Mouse (Mus musculus): ENCODE results near the gene Ccdc15. TPM values are rescaled to one million over a fixed set of nuclear protein-coding genes. Genes with fewer than 3 reads are reported as not detected.
A peak's percentile ranks its signal among the peaks of the same experiment; 100 is the strongest.

Ccdc15 gene
- polyA plus RNA-seq (2015; fragmentation: Nextera tagmentation; extraction: Ambion mirVana) = 2.6 and 2.7 TPM in 2 replicates

DNA sequence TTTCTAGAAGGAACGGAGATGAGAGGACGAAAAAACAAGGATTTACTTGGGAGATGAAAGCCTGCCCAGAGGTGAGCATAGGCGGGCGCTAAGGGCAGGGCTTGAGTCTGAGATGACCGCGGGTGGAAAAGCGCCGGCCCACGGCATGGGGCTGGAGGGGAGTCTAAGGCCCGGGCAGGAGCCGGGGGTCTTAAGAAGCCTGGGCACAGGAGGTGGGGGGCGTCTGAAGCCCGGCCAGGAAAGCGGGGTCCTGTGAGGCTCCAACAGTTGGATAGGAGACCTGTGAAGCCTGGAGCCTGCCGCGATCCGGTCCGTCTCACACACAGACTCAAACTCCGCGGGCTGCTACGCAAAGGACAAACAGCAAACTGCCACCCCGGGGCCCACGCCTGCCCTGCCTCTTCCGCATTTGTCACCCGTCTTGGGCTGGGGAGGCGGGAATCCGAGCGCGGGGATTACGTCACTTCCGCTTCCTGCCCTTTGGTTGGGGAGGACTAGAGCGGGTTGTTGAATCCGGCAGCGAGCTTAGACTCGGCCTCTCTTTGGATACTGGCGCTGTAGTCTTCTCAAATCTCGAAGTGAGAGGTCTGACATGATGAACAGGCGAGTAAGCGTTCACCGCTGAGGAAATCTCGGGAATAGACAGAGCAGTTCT, at the start of gene Ccdc15:
TSS of gene Ccdc15 (minus strand) at position 445 of the 655 bp plus-strand sequence.
- TF ChIP-seq EP300 (IDR thresholded peaks at IDR 0.05; ENCODE audit: low read depth) (peak; percentile 30; the same call in 1 of the 2 replicates), CTCF (IDR thresholded peaks at IDR 0.05; ENCODE audit: low read depth) (0 out of 2 replicates have a peak, but pooled peaks have one; percentile 9)
- peak; percentile 98 for DNase-seq
- peak within 1 kb of the TSS; percentile 84 for H3K4me2 ChIP-seq (ENCODE audit: low read depth, low read length)
- H3K36me3 ChIP-seq (replicated peaks; ENCODE audit: insufficient read depth, low read length) = peaks cover 3% of the 10 kb centered on the region; the same call in 1 of the 2 replicates
- peak within 1 kb of the TSS; percentile 95 for H3K27ac ChIP-seq (ENCODE audit: low read depth)
- H3K4me3 ChIP-seq (ENCODE audit: low read depth, low read length) = peak within 1 kb of the TSS; percentile 75
- H3K9me3 ChIP-seq (ENCODE audit: low read length) = no peaks in the 10 kb centered on the region
- under 1% methylated on average over 41 of the region's 41 CpGs for WGBS (ENCODE audit: insufficient replicate concordance)
- peak within 1 kb of the TSS; percentile 82 for H3K9ac ChIP-seq (replicated peaks)
- H3K4me1 ChIP-seq (ENCODE audit: insufficient read depth) = peaks cover 16% of the 10 kb centered on the region
- ATAC-seq = peak; percentile 95
- no peaks in the 10 kb centered on the region for H3K27me3 ChIP-seq (ENCODE audit: insufficient read depth, low read length)

DNA sequence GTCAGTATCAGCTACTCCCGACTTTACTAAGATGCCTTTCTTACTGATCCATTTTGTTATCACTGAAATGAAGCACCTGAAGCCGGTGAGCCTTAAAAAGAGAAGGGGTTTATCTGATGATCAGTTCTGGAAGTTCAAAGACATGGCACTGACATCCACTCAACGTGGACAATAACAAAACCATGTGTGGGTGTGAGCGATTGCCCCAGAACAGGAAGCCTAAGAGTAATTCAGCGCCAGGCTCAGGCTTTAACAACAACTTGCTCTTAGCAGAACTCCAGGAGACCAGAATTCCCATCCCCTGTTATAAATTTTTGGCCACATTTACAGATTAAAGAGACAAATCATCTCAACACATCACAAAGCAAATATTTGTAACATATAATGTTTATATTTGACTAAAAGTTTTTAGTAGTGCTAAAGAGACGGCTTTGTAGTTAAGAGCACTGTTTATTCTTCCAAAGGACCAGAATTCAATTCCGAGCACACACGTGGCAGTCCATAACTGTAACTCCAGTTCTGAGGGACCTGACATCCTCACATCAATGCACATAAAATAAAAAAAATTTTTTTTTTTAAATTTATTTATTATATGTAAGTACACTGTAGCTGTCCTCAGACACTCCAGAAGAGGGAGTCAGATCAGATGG, 45.4 kb upstream of the Ccdc15 start:
- no peak for DNase-seq
- TF ChIP-seq CTCF (IDR thresholded peaks at IDR 0.05; ENCODE audit: low read depth) (no peak), EP300 (IDR thresholded peaks at IDR 0.05; ENCODE audit: low read depth) (no peak)
- H3K27me3 ChIP-seq (ENCODE audit: insufficient read depth, low read length) = no peaks in the 10 kb centered on the region
- no peaks in the 10 kb centered on the region for H3K9me3 ChIP-seq (ENCODE audit: low read length)
- no peaks in the 10 kb centered on the region for H3K4me1 ChIP-seq (ENCODE audit: insufficient read depth)
- no peaks in the 10 kb centered on the region for H3K36me3 ChIP-seq (replicated peaks; ENCODE audit: insufficient read depth, low read length)
- WGBS (ENCODE audit: insufficient replicate concordance) = 67% methylated on average over 8 of the region's 8 CpGs
- H3K27ac ChIP-seq (ENCODE audit: low read depth) = no peak overlapping the region
- H3K4me3 ChIP-seq (ENCODE audit: low read depth, low read length) = no peak overlapping the region
- H3K4me2 ChIP-seq (ENCODE audit: low read depth, low read length) = no peak overlapping the region
- no peak for ATAC-seq
- no peak overlapping the region for H3K9ac ChIP-seq (replicated peaks)

DNA sequence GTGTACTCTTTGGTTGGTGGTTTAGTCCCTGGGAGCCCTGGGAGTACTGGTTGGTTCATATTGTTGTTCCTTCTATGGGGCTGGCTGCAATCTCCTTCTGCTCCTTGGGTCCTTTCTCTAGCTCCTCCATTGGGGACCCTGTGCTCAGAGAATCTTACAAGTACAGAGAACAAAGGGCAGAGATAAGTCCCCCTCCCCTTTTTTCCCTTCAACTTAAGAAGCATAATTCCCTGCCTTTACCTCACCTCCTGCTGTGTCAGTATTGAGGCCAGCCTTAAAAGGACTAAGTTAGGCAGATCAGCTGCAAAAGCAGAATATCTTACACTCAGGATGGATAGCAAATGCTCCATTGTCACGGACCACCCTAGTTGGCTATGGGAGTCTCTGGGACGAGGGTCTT, 43.8 kb upstream of the Ccdc15 start:
- Histone ChIP-seq H3K36me3 (replicated peaks; ENCODE audit: insufficient read depth, low read length) (no peaks in the 10 kb centered on the region), H3K27ac (ENCODE audit: low read depth) (no peak overlapping the region), H3K4me3 (ENCODE audit: low read depth, low read length) (no peak overlapping the region), H3K9me3 (ENCODE audit: low read length) (no peaks in the 10 kb centered on the region), H3K4me2 (ENCODE audit: low read depth, low read length) (no peak overlapping the region), H3K4me1 (ENCODE audit: insufficient read depth) (no peaks in the 10 kb centered on the region), H3K9ac (replicated peaks) (no peak overlapping the region), H3K27me3 (ENCODE audit: insufficient read depth, low read length) (0 out of 2 replicates have a peak, but pooled peaks cover under 1% of the 10 kb centered on the region)
- TF ChIP-seq EP300 (IDR thresholded peaks at IDR 0.05; ENCODE audit: low read depth) (no peak), CTCF (IDR thresholded peaks at IDR 0.05; ENCODE audit: low read depth) (no peak)
- DNase-seq = no peak
- WGBS (ENCODE audit: insufficient replicate concordance) = 78% methylated on average over 2 of the region's 2 CpGs
- ATAC-seq = no peak

DNA sequence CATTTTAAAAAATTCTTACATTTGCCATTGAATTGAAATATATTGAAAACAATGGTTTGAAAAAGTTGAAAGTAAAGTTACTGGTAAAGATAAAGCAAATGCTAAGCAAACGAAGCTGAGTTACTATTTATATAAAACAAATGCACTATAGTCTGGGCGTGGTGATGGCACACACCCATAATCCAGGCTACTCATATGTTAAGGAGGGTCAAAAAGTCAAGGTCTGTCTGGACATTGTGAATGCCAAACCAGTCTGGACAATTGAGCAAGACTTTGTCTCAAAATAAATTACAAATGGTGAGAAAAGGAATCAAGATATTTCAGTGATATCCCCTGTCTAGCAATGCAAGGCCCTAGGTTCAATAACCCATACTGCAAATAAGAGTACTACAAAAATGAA, 42.7 kb upstream of the Ccdc15 start:
- Histone ChIP-seq H3K9ac (replicated peaks) (no peak overlapping the region), H3K27me3 (ENCODE audit: insufficient read depth, low read length) (0 out of 2 replicates have a peak, but pooled peaks cover 3% of the 10 kb centered on the region), H3K27ac (ENCODE audit: low read depth) (no peak overlapping the region), H3K4me1 (ENCODE audit: insufficient read depth) (no peaks in the 10 kb centered on the region), H3K9me3 (ENCODE audit: low read length) (no peaks in the 10 kb centered on the region), H3K36me3 (replicated peaks; ENCODE audit: insufficient read depth, low read length) (no peaks in the 10 kb centered on the region), H3K4me3 (ENCODE audit: low read depth, low read length) (no peak overlapping the region), H3K4me2 (ENCODE audit: low read depth, low read length) (no peak overlapping the region)
- WGBS (ENCODE audit: insufficient replicate concordance) = 54% methylated on average over 2 of the region's 2 CpGs
- DNase-seq = no peak
- TF ChIP-seq CTCF (IDR thresholded peaks at IDR 0.05; ENCODE audit: low read depth) (no peak), EP300 (IDR thresholded peaks at IDR 0.05; ENCODE audit: low read depth) (no peak)
- ATAC-seq = no peak

DNA sequence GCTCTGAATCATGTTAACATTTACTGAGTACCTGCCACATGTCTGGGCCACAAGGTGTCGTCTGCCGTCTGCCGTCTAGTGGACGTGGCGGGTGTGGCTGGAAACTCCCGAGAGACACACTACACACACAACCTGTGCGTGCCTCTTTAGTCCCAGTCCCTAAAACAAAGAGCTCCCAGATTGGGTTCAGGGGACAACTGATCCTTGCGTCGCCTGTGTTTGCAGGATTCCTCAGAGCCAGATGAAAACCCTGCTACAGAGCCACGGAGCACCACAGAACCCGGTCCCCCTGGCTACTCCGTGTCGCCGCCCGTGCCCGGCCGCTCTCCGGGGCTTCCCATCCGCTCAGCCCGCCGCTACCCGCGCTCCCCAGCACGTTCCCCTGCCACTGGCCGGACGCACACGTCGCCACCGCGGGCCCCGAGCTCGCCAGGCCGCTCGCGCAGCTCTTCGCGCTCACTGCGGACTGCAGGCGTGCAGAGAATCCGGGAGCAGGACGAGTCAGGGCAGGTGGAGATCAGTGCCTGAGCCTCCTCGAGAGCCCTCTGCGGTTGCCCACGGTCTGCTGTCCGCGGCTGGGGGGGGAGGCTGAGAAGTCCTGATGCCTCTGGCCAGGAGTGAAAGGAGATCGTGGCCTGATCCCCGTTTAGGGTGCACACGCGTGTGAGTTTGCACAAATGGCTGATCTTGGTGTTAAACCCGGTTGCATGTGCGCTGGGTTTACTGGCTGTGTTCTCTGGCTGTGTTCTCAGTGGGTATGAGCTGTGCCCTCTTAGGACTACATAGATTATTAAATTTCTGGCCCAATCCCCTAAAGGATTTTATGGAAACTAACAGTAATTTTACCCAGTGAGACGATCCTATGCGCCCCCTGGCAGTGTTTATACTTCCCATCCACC, 36.3 kb upstream of the Ccdc15 start:
- Histone ChIP-seq H3K4me2 (ENCODE audit: low read depth, low read length) (peak overlapping the region; percentile 71), H3K4me3 (ENCODE audit: low read depth, low read length) (peak overlapping the region; percentile 40), H3K27me3 (ENCODE audit: insufficient read depth, low read length) (peaks cover 24% of the 10 kb centered on the region), H3K4me1 (ENCODE audit: insufficient read depth) (peaks cover 3% of the 10 kb centered on the region), H3K27ac (ENCODE audit: low read depth) (no peak overlapping the region), H3K36me3 (replicated peaks; ENCODE audit: insufficient read depth, low read length) (no peaks in the 10 kb centered on the region), H3K9me3 (ENCODE audit: low read length) (no peaks in the 10 kb centered on the region), H3K9ac (replicated peaks) (peak overlapping the region; percentile 41)
- peak; percentile 33 for TF ChIP-seq CTCF (IDR thresholded peaks at IDR 0.05; ENCODE audit: low read depth)
- no peak for TF ChIP-seq EP300 (IDR thresholded peaks at IDR 0.05; ENCODE audit: low read depth)
- WGBS (ENCODE audit: insufficient replicate concordance) = 9% methylated on average over 52 of the region's 54 CpGs
- DNase-seq (peak; percentile 49), ATAC-seq (peak; percentile 82)

DNA sequence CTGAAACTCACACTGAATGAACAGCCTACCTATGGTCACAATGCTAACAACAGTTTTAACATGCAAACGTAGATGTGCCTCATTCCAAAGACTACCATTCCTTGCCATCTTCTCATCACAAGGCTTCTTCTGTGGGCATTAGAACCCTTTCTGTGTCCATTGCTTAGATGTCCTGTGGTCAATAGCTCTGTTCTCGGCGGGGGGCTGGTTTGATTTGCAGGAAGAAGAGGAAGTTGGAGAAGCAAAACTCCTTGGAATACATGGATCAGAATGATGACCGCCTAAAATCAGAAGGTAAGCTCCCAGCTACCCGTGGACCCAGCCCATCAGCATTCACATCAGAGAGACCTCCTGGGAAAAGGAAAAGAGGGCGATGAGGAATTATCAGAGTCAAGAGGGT, 34.9 kb upstream of the Ccdc15 start:
- H3K36me3 ChIP-seq (replicated peaks; ENCODE audit: insufficient read depth, low read length) = no peaks in the 10 kb centered on the region
- H3K27ac ChIP-seq (ENCODE audit: low read depth) = no peak overlapping the region
- H3K27me3 ChIP-seq (ENCODE audit: insufficient read depth, low read length) = peaks cover 24% of the 10 kb centered on the region
- no peak overlapping the region for H3K4me3 ChIP-seq (ENCODE audit: low read depth, low read length)
- WGBS (ENCODE audit: insufficient replicate concordance) = 83% methylated on average over 6 of the region's 6 CpGs
- ATAC-seq = no peak
- peaks cover 3% of the 10 kb centered on the region for H3K4me1 ChIP-seq (ENCODE audit: insufficient read depth)
- DNase-seq = no peak
- no peak overlapping the region for H3K9ac ChIP-seq (replicated peaks)
- H3K9me3 ChIP-seq (ENCODE audit: low read length) = no peaks in the 10 kb centered on the region
- TF ChIP-seq EP300 (IDR thresholded peaks at IDR 0.05; ENCODE audit: low read depth) (no peak), CTCF (IDR thresholded peaks at IDR 0.05; ENCODE audit: low read depth) (no peak)
- no peak overlapping the region for H3K4me2 ChIP-seq (ENCODE audit: low read depth, low read length)
